8 mouse cellular contexts compared by ENCODE assay signal in genomic region chr10:81378553-81379182, GRCm38 (mm10). TPM values are rescaled to one million over a fixed set of nuclear protein-coding genes. Genes with fewer than 3 reads are reported as not detected.
DNase-seq lines count a peak whose midpoint lies in the region; ATAC-seq and TF ChIP-seq lines count a peak whose summit lies in the region.

No protein-coding gene starts in this region.

- peaks cover 24% of the 10 kb centered on the region for H3K4me1 ChIP-seq in bone marrow macrophage, adult 2 months (ENCODE audit: control insufficient read depth, insufficient read depth, low read length)
- 0 out of 2 replicates have a peak, but pooled peaks cover 4% of the 10 kb centered on the region for H3K4me1 ChIP-seq in embryonic fibroblast, embryonic 13.5 days (ENCODE audit: control insufficient read depth, insufficient read depth, low read length)
- H3K4me1 ChIP-seq in kidney, embryonic 14.5 days (ENCODE audit: control insufficient read depth, insufficient read depth, low read length), result peaks cover 12% of the 10 kb centered on the region
- peaks cover 19% of the 10 kb centered on the region for H3K4me1 ChIP-seq in limb, embryonic 15.5 days

- H3K36me3 ChIP-seq in kidney, embryonic 14.5 days (ENCODE audit: control insufficient read depth, insufficient read depth, low read length), result peaks cover 19% of the 10 kb centered on the region
- H3K36me3 ChIP-seq in limb, embryonic 15.5 days, result peaks cover 18% of the 10 kb centered on the region

- H3K27ac ChIP-seq in bone marrow macrophage, adult 2 months (ENCODE audit: insufficient read depth, low read depth, low read length), result peak overlapping the region; percentile 54
- no peak overlapping the region for H3K27ac ChIP-seq in embryonic fibroblast, embryonic 13.5 days (ENCODE audit: insufficient read depth, low read length)
- peak overlapping the region; percentile 71 for H3K27ac ChIP-seq in kidney, embryonic 14.5 days (ENCODE audit: low read depth, low read length)
- peak overlapping the region; percentile 83 for H3K27ac ChIP-seq in limb, embryonic 15.5 days

- H3K9me3 ChIP-seq in kidney, embryonic 14.5 days (ENCODE audit: control insufficient read depth, low read length), result no peaks in the 10 kb centered on the region
- H3K9me3 ChIP-seq in limb, embryonic 15.5 days, result no peaks in the 10 kb centered on the region

- peak; percentile 100 for DNase-seq in 416B (ENCODE audit: low read depth)
- DNase-seq in heart, adult 9 months (ENCODE audit: low spot score in 2 of 2), result peak; percentile 100
- DNase-seq in monocyte, adult 2 months (ENCODE audit: low read depth in 1 of 2, low spot score in 2 of 2), result peak; percentile 100
- peak; percentile 100 for DNase-seq in spleen, postnatal 36 days (ENCODE audit: low spot score in 2 of 2)

- peak overlapping the region; percentile 72 for H3K4me3 ChIP-seq in bone marrow macrophage, adult 2 months (ENCODE audit: insufficient read depth, low read length)
- peak overlapping the region; percentile 41 for H3K4me3 ChIP-seq in embryonic fibroblast, embryonic 13.5 days (ENCODE audit: insufficient read depth, low read length)
- H3K4me3 ChIP-seq in kidney, embryonic 14.5 days (ENCODE audit: low read length), result peak overlapping the region; percentile 82
- peak overlapping the region; percentile 82 for H3K4me3 ChIP-seq in limb, embryonic 15.5 days

- peak overlapping the region; percentile 90 for H3K9ac ChIP-seq in kidney, embryonic 14.5 days (ENCODE audit: low read depth, low read length)
- peak overlapping the region; percentile 83 for H3K9ac ChIP-seq in limb, embryonic 15.5 days

- ATAC-seq in kidney, embryonic 14.5 days (ENCODE audit: low FRiP score, low TSS enrichment), result peak; percentile 96
- ATAC-seq in limb, embryonic 15.5 days (ENCODE audit: insufficient number of reproducible peaks, low FRiP score, low TSS enrichment, low read depth), result peak; percentile 98

- no peaks in the 10 kb centered on the region for H3K27me3 ChIP-seq in kidney, embryonic 14.5 days (ENCODE audit: control insufficient read depth, insufficient read depth, low read length)
- no peaks in the 10 kb centered on the region for H3K27me3 ChIP-seq in limb, embryonic 15.5 days

- WGBS in kidney, embryonic 14.5 days, result under 1% methylated on average over 46 of the region's 46 CpGs
- WGBS in limb, embryonic 15.5 days, result under 1% methylated on average over 46 of the region's 46 CpGs

- TF ChIP-seq CTCF in bone marrow macrophage, adult 2 months (IDR thresholded peaks at IDR 0.05; ENCODE audit: low read depth, low read length), result no peak
- no peak for TF ChIP-seq CTCF in embryonic fibroblast, embryonic 13.5 days (IDR thresholded peaks at IDR 0.05; ENCODE audit: borderline replicate concordance, insufficient read depth, low read length)

- H3K4me2 ChIP-seq in kidney, embryonic 14.5 days (replicated peaks; ENCODE audit: low read depth, low read length), result peak overlapping the region; percentile 52
- H3K4me2 ChIP-seq in limb, embryonic 15.5 days, result peak overlapping the region; percentile 60

- TF ChIP-seq POLR2A in bone marrow macrophage, adult 2 months (IDR thresholded peaks at IDR 0.05; ENCODE audit: borderline replicate concordance, low read depth, low read length), result no peak
- TF ChIP-seq POLR2A in embryonic fibroblast, embryonic 13.5 days (IDR thresholded peaks at IDR 0.05; ENCODE audit: low read depth, low read length), result peak; percentile 64

RNA-seq across cellular contexts. Expression of gene Fzr1, which starts 0.4 kb away (rescaled TPM):
- polyA plus RNA-seq in bone marrow macrophage, adult 2 months (2012; ENCODE audit: insufficient read depth, insufficient read length, missing spikeins), result 32.6 and 35.0 TPM in 2 replicates
- 26.4 and 26.7 TPM in 2 replicates for polyA plus RNA-seq in embryonic fibroblast, embryonic 13.5 days (2011; ENCODE audit: insufficient read length, low read depth, missing spikeins)
- 101 and 108 TPM in 2 replicates for polyA plus RNA-seq in kidney, embryonic 14.5 days (2014; fragmentation: Nextera tagmentation; extraction: Ambion mirVana)
- 82.2 and 90.9 TPM in 2 replicates for polyA plus RNA-seq in limb, embryonic 15.5 days (2015; fragmentation: Nextera tagmentation; extraction: Ambion mirVana)

RNA-seq across cellular contexts. Expression of gene Dohh, which starts 5.6 kb away (rescaled TPM):
- 23.1 and 29.5 TPM in 2 replicates for polyA plus RNA-seq in bone marrow macrophage, adult 2 months (2012; ENCODE audit: insufficient read depth, insufficient read length, missing spikeins)
- 37.7 and 50.1 TPM in 2 replicates for polyA plus RNA-seq in embryonic fibroblast, embryonic 13.5 days (2011; ENCODE audit: insufficient read length, low read depth, missing spikeins)
- 59.2 and 73.9 TPM in 2 replicates for polyA plus RNA-seq in kidney, embryonic 14.5 days (2014; fragmentation: Nextera tagmentation; extraction: Ambion mirVana)
- polyA plus RNA-seq in limb, embryonic 15.5 days (2015; fragmentation: Nextera tagmentation; extraction: Ambion mirVana), result 79.8 and 88.7 TPM in 2 replicates

RNA-seq across cellular contexts. Expression of gene Gm48551, which starts 5.6 kb away (rescaled TPM):
- polyA plus RNA-seq in bone marrow macrophage, adult 2 months (2012; ENCODE audit: insufficient read depth, insufficient read length, missing spikeins), result 0.75 and 2.2 TPM in 2 replicates
- 1.4 TPM in 1 of 2 replicates, not detected in the other for polyA plus RNA-seq in embryonic fibroblast, embryonic 13.5 days (2011; ENCODE audit: insufficient read length, low read depth, missing spikeins)
- 3.5 and 3.8 TPM in 2 replicates for polyA plus RNA-seq in kidney, embryonic 14.5 days (2014; fragmentation: Nextera tagmentation; extraction: Ambion mirVana)
- 2.1 and 3.1 TPM in 2 replicates for polyA plus RNA-seq in limb, embryonic 15.5 days (2015; fragmentation: Nextera tagmentation; extraction: Ambion mirVana)

RNA-seq across cellular contexts. Expression of gene Gm48552, which starts 10.1 kb away (rescaled TPM):
- polyA plus RNA-seq in bone marrow macrophage, adult 2 months (2012; ENCODE audit: insufficient read depth, insufficient read length, missing spikeins), result not detected in 2 replicates
- polyA plus RNA-seq in embryonic fibroblast, embryonic 13.5 days (2011; ENCODE audit: insufficient read length, low read depth, missing spikeins), result 1.1 TPM in 1 of 2 replicates, not detected in the other
- 0.61 and 1.5 TPM in 2 replicates for polyA plus RNA-seq in kidney, embryonic 14.5 days (2014; fragmentation: Nextera tagmentation; extraction: Ambion mirVana)
- polyA plus RNA-seq in limb, embryonic 15.5 days (2015; fragmentation: Nextera tagmentation; extraction: Ambion mirVana), result 0.51 and 1.7 TPM in 2 replicates

RNA-seq across cellular contexts. Expression of gene 4930404N11Rik, which starts 13.1 kb away (rescaled TPM):
- polyA plus RNA-seq in bone marrow macrophage, adult 2 months (2012; ENCODE audit: insufficient read depth, insufficient read length, missing spikeins), result not detected in 2 replicates
- 0.61 TPM in 1 of 2 replicates, not detected in the other for polyA plus RNA-seq in embryonic fibroblast, embryonic 13.5 days (2011; ENCODE audit: insufficient read length, low read depth, missing spikeins)
- 0.14 and 0.30 TPM in 2 replicates for polyA plus RNA-seq in kidney, embryonic 14.5 days (2014; fragmentation: Nextera tagmentation; extraction: Ambion mirVana)
- polyA plus RNA-seq in limb, embryonic 15.5 days (2015; fragmentation: Nextera tagmentation; extraction: Ambion mirVana), result 0.60 and 1.6 TPM in 2 replicates
